Mouse (Mus musculus): ENCODE data around the gene Dhrs4.

- TF ChIP-seq CTCF (IDR thresholded peaks at IDR 0.05; ENCODE audit: low read depth), result no peak
- no peak for TF ChIP-seq EP300 (IDR thresholded peaks at IDR 0.05; ENCODE audit: low read depth)
Observed at GRCm38 (mm10) chr14:55479629-55480028, 1.1 kb downstream of the Dhrs4 start.

Data from liver, postnatal 0 days (tissue).